Comparison of ENCODE assay signal across 15 mouse cellular contexts in the genomic region with DNA sequence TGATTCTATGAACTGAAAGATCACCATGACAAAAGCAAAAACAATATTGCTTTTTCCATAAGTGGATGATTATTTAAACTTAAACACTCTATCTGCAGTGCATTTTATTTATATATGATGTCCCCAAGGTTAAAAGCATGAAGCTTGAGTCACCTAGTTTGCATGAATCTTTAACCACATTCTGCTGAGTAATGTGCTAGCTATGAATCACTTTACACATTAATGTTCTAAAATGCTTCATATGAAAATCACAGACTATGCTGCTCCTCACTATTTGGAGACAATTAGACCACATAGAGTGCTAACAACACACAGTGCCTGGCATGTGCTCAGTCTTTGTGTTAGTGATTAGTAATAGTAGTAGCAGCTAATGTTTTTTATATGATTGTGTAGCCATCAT.
"Had no signal": no experiment of that assay in that cellular context is flagged by ENCODE, and none has a peak within 500 bp of the region (broad histone marks: within the 10 kb centered on the region; RNA-seq: fewer than 3 reads in every experiment).

No protein-coding gene starts in this region.

- H3K27me3 ChIP-seq: megakaryocyte, embryonic 14.5 days; midbrain, embryonic 12.5 days; neural tube, embryonic 12.5 days had no signal

- DNase-seq: lung, adult 18-20 months; lung, embryonic 14.5 days; lung, postnatal 10 days; lung, postnatal 36 days; midbrain, embryonic 14.5 days; right cerebral cortex, postnatal 14 days; right cerebral cortex, postnatal 4 days; spleen, adult 18-20 months; thymus, adult 18-20 months; thymus, postnatal 14 days; thymus, postnatal 36 days had no signal

- ATAC-seq: midbrain, embryonic 16.5 days had no signal
